Mouse (Mus musculus) adrenal gland, postnatal 10 days (tissue): ENCODE results near the gene Rad9a. TPM values are rescaled to one million over a fixed set of nuclear protein-coding genes. Genes with fewer than 3 reads are reported as not detected.

Experiments
- DNase-seq: peaks from one replicate; pipeline ENCODE4 v3.0.0; 2021; ENCODE audit warnings: mixed read lengths
- total RNA-seq, 2 experiments: library from RNA; stranded (reverse); gene quantifications; 2 replicates each; pipeline ENCODE4 v1.2.3; 2021

The Rad9a gene
- total RNA-seq, 2 experiments from 2014 or later: 7.4 to 10.8 TPM

DNA sequence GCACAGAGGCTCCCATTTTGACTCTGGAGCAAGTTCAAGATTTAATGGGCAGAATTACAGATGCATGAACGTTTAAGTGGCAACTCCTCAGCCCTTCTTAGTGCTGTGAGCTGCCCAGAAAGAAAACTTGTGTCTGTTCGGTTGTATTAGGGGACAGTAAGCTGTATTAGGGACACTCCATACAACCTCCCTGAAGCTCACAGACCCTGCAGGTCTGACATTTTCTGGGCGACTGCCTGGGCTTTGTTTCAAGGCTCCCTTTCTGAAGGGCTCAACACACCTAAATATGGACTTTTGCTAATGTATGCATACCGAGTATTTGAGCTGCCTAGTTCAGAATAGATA is 37.9 kb downstream of the Rad9a start:
- no peak for DNase-seq

DNA sequence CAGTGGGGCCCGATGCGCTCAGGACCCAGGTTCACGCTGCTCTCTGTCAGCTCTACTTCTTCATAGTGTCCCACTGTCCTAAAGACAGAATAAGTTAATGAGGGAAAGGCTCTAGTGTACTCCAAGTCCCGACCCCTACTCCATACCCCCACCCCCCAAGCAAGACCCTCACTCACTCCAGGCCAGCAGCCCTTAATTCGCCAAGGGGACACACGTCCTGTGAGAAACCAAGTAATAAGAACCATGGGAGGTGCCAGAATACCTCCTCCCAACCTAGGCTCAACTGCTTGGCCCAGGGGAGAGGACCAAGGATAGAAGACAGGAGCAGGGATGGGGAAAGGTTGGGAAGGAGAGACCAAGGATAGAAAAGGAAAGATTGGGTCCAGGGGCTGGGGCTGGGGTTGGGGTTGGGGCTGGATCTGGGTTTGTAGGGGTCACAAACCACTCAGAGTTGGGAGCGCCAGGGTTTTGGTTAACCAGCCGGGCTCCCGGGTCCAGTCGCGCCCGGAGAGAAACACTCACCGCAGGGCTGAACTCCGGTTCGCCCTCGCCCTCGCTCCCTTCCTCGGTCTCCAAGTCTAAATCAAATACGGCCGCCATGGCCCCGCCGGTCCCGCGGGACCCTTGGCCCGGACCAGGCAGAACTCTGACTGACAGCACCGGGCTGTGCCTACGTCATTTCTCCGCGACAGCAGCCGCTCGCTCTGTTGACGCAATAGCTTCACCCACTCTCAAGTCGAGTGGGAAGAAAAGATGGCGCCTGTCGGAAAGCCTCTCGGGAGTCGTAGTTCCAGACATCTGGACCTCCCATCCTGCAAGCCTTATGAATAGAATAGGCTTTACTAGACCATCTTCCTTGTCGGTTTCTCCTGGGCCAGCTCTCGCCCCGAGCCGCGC is 38.6 kb downstream of the Rad9a start, which contains the start of gene Rps6kb2:
Gene Rps6kb2, minus strand, starts transcription at position 709 of the 897 bp plus-strand sequence.
- DNase-seq: peak; percentile 98

DNA sequence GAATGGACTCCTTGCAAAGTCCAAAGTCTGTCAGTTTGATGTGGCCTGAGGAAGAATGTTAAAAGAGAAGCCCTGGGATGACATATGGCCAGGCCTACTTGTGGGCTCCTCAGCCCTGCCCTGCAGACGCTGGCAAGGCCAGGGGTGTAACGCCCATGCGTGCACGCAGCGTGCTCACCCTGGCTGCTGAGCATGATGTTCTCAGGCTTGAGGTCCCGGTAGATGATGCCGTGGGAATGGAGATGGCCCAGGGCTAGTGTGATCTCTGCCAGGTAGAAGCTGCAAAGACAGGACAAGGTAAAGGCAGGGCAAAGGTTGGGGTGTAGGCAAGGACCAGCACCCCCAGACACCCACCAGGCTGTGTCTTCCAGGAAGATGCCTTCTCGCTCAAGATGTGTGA is 42.4 kb downstream of the Rad9a start:
- DNase-seq: no peak

DNA sequence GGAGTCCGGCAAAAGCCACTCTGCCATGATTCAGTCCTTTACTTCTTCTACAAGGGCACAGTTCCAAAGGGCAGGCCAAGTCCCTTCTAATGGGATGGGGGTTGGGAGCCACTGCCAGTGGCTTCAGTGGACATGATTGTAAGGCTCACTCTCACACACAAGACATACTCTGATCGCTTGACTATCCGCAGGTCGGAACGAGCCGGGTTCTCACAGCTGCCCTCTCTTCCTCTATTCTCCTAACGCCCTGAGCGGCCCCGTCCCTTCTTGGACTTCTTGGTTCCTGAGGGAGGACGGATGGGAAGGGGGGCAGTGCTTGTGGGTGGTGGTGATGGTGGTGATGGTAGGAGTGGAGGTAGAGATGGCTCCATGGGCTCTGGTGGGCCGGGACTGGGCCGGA is 44.7 kb downstream of the Rad9a start:
- DNase-seq: no peak

DNA sequence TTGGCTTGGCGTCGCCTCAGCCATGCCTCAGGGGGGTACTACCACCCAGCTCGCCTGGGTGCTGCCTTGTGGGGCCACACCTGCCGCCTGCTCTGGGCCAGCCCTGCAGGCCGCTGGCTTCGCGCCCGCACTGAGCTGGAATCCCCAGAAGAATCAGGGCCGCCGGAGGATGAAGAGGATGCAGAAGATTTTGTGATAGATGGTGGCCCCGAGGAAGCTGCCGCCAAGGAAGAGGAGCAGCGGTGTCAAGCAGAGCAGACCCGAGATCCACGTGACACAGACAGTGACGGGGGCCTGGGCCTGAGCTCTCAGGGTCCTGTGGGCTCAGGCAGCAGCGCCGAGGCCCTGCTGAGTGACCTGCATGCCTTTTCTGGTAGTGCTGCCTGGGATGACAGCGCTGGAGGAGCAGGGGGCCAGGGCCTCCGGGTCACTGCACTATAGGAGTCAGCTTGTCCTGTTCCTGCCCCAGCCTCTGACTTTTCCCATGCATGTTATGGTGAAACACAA is 45.3 kb downstream of the Rad9a start:
- no peak for DNase-seq

DNA sequence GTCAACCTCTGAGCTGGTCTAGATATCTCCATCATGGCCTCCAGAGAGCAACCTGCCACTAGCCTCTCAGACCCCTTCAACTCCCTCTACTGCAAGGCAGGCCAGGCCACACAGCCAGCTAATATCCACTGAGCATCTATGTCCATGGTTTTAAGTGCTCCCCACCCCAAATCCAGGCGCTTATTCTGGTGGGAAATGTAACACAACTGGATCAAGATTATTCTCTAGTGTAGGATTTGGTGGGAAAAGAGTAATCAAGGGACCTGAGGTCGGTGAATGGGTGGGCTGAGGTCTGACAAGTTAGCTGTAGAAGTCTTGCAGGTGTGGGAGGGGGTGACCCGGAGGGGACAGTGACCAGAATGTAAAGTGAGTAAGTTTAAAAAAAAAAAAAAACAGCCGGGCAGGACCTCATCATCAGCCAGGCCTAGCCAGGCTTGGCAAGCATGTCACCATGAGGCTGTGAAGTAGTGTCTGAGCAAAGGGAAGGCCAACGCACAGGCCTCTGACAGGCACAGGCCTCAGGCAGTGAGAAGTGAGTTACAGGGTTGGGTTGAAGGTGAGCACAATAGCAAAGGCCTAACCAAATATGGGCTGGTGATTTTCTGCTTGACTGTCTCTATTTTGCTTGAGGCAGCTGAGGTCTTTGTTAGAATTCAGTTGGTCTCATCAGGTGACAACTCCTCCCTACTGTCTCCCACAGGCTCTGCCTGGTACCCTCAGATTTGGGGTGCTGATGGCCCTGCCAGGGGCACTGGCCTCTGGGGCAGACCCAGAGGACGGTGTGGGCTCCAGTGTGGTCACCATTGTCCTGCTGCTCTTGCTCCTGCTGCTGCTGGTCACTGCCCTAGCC is 46.0 kb downstream of the Rad9a start:
- no peak for DNase-seq

DNA sequence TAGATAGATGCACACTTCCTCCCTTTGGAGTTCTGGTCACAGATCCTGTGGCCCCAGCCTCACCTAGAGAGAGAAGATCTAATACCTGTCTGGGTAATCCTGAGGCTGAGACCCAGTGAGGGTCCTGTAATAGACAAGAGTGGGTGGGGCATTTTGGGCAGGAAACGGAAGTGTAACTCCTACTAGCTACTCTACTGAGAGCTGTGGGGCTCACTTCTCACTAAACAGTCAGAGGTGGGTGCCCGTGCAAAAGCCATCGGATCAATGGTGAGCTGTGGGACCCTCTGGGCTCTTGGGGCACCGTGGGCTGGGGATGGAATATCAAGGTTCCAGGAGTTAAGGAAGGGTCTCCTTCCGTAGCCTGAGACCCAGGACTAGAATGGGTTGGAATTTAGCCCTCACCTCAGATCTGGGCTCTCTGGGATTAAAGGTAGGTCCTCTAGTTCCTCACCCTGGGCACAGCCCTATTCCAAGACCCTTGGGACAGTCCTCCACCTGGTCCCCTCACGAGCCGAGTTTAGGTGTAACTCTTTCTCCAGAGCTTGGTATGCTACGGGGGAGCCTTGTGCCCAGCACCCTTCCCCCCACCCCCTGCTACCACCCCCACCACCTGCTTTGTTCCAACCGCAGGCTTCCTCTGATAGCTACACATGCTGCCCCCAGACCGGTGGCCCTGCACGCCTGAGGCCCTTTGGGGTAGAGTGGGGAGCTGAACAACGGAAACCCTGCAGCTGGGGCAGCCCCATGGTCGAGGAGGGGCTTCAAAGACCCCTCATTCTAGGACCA is 46.8 kb downstream of the Rad9a start:
- DNase-seq: no peak

DNA sequence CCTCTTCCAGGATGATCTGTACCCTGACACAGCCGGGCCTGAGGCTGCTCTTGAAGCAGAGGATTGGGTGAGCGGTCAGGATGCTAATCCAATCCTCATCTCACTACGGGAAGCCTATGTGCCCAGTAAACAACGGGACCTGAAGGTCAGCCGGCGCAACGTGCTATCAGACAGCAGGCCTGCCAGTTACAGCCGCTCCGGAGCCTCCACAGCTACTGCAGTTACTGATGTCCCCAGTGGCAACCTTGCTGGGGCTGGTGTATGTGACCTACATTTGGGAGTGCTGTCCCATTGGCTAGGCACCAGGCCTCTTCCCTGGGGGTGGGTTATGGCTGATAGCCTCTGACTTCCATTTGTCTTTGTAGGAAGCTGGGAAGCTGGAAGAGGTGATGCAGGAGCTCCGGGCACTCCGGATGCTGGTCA is 48.2 kb downstream of the Rad9a start, which contains the start of gene Ptprcap:
Gene Ptprcap, plus strand, starts transcription at position 373 of the 423 bp plus-strand sequence.
- peak; percentile 56 for DNase-seq

DNA sequence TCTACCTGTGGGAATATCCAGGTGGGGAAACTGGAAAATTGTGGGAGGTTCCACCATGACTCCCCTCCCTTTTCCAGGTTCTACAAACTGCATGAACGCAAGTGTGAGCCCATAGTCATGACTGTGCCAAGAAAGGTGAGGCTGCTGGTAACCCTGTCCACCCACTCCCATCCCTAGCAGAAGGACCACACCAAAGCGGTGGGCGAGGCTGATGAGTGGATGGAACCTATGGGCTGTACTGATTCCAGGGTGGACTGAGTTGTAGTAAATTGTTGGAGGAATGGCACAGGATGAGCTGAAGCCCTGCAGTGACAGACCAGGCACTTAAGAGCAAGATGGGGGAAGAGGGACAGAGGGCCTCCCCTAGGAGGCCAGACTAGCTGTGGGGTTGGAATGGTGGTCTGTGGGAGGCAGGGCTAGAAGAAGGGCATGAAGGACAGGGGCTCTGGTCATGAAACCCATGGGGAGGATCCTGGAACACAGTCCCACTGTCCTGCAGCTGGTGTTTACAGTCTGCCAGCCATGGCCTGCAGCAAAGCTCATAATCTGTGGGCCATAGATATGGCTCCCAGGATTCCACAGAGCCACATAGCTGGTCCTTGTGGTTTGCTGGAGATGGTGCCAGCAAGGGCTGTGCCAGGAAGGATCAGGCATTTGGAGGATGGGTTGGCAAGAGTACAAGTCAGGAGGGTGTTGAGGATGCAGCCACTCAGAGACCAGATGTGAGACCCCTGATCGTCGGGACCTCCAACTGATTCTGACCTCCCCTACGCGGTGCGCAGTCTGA is 48.8 kb downstream of the Rad9a start:
- no peak for DNase-seq

DNA sequence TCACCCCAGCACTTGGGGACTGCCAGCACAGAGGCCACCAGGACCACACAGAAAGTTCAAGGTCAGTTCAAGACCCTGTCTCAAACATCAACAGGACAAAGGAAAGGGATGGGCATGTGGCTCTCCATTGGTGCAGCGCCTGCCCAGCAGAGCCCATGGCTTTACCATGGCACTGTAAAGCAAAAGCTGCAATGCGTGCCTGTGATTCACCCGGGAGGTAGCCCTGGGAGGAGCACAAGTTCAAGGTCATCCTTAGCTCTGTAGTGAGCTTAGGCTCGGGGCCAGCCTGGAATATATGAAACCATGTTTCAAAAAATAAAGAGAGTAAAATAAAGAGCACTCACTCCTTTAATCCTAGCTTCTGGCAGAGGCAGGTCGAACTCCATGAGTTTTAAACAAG is 49.6 kb downstream of the Rad9a start:
- no peak for DNase-seq

DNA sequence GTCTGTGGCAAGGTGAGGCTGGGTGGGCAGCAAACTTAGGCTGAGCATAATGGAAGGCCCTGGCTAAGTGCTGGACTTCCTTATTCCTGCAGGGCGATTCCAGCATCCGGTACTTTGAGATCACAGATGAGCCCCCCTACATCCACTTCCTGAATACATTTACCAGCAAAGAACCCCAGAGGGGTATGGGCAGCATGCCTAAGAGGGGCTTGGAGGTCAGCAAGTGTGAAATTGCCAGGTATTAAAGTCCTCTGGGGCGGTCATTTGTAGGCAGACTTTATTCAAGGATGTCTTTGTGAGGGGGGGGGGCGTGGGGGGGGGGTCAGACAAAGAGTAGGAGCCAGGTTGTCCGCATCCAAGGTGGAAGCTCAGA is 50.0 kb downstream of the Rad9a start:
- no peak for DNase-seq

DNA sequence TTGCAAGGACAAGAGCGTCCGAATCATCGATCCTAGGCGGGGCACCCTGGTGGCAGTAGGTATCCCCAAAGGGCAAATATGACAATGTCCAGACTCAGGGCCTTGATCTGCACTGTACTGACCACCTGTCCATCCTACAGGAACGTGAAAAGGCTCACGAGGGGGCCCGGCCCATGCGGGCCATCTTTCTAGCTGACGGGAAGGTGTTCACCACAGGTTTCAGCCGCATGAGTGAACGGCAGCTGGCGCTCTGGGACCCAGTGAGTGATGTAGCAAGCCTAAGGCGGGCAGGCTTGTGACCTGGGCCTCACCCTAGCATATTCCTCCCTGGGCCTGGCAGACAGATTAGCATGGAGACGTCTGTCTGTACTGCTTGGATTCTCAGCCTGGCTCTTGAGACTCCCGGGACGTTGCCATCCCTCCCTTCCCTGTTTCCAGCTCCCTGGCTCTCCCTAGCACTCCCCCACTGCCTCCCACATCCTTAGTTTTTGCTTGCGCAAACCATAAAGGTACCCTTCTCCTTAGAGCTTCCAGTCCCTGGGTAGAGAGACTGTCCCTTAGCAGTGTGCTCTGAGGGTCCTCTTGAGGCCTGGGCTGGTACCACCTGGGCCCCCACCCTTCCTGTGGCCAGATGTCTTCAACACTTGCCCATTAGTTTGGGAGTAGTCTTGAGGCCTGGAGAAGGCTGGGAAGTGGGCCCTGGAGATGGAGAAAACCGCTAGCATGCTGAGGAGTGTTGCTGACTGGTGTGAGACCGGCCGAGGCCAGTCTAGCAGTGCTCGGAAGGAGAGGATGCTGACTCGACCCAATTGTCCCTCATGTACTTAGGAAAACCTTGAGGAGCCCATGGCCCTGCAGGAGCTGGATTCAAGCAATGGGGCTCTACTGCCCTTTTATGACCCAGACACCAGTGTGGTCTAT is 50.6 kb downstream of the Rad9a start:
- no peak for DNase-seq

DNA sequence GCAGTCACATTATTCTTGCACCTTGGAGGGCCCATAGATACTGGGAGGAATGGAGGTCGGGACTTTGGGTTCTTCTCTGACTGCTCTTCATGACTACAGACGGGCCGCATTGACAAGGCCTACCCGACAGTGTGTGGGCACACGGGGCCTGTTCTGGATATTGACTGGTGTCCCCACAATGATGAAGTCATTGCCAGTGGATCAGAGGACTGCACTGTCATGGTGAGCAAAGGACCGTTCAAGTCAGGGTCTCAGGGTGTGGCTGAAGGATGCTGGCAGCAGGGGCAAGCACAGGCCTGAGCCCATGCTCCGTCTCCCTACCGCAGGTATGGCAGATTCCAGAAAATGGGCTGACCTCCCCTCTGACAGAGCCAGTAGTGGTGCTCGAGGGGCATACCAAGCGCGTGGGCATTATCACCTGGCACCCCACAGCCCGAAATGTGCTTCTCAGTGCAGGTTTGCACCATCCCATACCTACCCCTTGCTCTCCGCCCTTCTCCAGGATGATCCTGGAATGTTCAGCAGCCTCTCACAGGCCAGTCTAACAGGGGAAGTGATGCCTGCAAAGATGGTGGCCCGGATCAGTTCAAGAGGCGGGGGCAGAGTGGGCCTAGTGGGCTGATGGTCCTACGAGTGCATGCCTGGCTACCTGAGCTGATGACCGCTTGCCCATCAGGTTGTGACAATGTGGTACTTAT is 51.5 kb downstream of the Rad9a start:
- DNase-seq: no peak

DNA sequence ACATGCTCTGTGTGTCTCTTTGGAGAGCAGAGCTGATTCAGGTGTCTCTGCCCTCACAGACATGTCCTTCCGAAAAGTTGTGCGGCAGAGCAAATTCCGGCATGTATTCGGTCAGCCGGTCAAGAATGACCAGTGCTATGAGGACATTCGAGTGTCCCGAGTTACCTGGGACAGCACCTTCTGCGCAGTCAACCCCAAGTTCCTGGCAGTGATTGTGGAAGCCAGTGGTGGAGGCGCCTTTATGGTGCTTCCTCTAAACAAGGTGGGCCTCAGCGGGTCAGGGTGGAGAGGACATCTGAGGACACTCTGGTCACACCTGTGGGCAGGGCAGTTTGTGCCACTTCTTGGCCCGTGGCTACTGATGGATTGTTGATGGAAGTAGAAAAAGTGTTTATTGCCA is 52.2 kb downstream of the Rad9a start:
- DNase-seq: no peak

DNA sequence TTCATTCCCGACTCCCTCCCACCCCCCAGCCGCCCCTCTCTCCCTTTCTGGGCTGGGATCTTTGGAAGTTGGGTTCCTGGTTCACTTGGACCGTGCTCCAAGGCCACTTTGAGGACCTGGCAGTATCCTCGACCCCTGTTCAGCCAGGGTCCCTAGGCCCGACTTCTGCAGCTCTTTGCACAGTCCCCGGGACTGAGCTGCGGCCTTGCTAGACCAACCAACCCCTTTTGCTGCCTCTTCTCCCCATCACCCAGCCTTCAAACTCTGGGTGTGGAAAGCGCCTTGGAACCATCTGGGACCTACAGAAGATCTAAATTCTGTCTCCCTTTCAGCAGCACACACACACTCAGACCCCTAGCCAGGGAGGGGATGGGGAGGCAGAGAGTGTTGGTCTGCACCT is 52.6 kb downstream of the Rad9a start:
- DNase-seq: no peak

DNA sequence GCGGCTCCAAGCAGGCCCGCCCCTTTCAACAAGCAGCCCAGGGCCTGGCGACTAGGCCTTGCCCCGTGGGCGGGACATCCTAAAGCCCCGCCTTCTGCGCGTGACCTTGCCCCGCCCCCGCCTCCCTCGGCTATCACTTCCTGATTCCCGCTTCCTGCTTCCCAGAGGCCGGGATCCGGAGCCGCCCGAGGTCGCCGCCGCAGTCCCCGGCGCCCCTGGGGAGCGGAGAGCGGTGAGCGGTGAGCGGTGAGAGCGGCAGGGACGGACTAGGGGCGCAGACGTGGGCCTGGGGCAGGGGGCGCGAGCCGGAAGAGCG is 53.0 kb downstream of the Rad9a start, which contains the start of gene Coro1b:
Gene Coro1b, plus strand, starts transcription at position 129 of the 316 bp plus-strand sequence.
- peak; percentile 100 for DNase-seq

DNA sequence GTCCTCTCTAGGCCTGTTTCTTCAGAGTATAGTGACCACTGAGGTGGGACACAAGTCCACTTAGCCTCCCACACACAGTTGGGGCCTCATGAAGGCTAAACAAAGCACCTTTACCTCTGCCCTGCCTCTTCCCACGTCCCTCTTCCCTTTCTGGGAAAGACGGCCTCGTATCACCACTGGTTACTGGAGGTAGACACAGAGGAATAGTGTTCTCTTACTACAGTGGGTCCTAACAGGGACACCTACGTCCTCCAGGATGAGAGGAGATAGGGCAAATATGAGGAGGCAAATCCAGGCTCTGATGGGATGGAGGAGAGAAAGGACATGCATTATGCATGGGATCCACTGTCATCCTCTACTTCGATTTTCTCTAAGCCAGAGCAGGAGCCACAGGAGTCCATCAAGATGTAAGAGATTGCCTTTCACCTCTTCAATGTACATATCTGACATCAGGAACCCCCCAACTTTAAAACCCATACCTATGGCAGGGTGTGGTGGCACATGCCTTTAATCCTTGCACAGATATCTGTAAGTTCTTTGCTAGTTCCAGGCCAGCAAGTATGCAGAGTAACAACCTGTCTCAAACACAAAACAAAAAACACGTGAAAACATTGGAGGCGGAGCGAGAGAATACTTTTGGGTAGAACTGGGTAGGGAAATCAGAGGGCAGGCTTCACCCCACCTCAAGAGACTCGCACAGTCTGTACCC is 53.5 kb downstream of the Rad9a start:
- no peak for DNase-seq

DNA sequence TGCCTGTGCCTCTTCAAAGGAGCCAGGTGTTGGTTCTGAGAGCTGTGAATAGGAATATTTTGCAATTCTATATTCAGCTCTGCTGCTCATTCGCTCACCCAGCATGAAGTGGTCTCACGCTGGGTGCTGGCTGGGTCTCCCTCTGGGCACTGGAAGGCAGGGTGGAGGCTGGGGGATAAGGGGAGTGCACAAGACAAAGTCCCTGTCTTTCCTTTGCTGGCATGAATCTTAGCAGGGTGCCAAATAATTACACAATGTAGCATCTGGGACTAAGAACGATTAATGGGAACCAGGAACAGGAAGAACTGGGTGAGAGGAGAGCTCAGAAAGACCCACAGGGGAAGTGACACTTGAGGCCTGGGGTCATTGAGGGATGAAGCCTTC is 54.4 kb downstream of the Rad9a start:
- no peak for DNase-seq
